Mouse (Mus musculus) testis, adult 2 months (tissue): ENCODE results near the gene Maml3. TPM values are rescaled to one million over a fixed set of nuclear protein-coding genes. Genes with fewer than 3 reads are reported as not detected.

Source experiments
- H3K27ac ChIP-seq: fragments of 200-500 bp; 2 replicates; pipeline ENCODE4 v1.5.1; 2012; ENCODE audit warnings: low read depth, low read length; ENCODE audit not compliant: control insufficient read depth, insufficient read depth
- H3K27me3 ChIP-seq: fragments of 200-500 bp; 2 replicates; pipeline ENCODE4 v1.6.1; 2012; ENCODE audit warnings: mild to moderate bottlenecking, low read length, moderate library complexity; ENCODE audit not compliant: control insufficient read depth, insufficient read depth
- H3K36me3 ChIP-seq: fragments of 200-500 bp; 2 replicates; pipeline ENCODE4 v1.6.1; 2012; ENCODE audit warnings: mild to moderate bottlenecking, low read length; ENCODE audit not compliant: control insufficient read depth, insufficient read depth
- H3K4me1 ChIP-seq: fragments of 200-500 bp; 2 replicates; pipeline ENCODE4 v1.6.1; 2012; ENCODE audit warnings: low read length; ENCODE audit not compliant: control insufficient read depth, insufficient read depth
- H3K4me3 ChIP-seq: fragments of 200-500 bp; 2 replicates; pipeline ENCODE4 v1.5.1; 2012; ENCODE audit warnings: low read depth, mild to moderate bottlenecking, low read length, moderate library complexity, mixed read lengths; ENCODE audit not compliant: control insufficient read depth
- CTCF ChIP-seq: fragments of 200-500 bp; IDR thresholded peaks from 2 replicates; pipeline ENCODE4 v1.5.1; 2012; ENCODE audit warnings: low read depth, mild to moderate bottlenecking, inconsistent platforms, low read length, moderate library complexity; ENCODE audit not compliant: control insufficient read depth, insufficient read depth, insufficient replicate concordance
- POLR2A ChIP-seq: fragments of 200-500 bp; IDR thresholded peaks from 2 replicates; pipeline ENCODE4 v1.6.1; 2012; ENCODE audit warnings: low read depth, mild to moderate bottlenecking, inconsistent platforms, low read length, moderate library complexity; ENCODE audit not compliant: control insufficient read depth
- polyA plus RNA-seq: library from polyadenylated mRNA; depleted of rRNA; stranded (reverse); fragments of >200 nt; gene quantifications from 2 replicates; pipeline ENCODE4 v1.2.3, GENCODE M21; 2012; rRNA removed

Gene Maml3
- polyA plus RNA-seq, 1 experiment, result 2.9 TPM

GRCm38 (mm10) chr3:51647356-51647755 lies 457.5 kb downstream of the Maml3 start:
- TF ChIP-seq CTCF, result no peak
- no peak for TF ChIP-seq POLR2A
- Histone ChIP-seq H3K36me3 (no peaks in the 10 kb centered on the region), H3K4me3 (no peak overlapping the region), H3K4me1 (no peaks in the 10 kb centered on the region), H3K27me3 (no peaks in the 10 kb centered on the region), H3K27ac (no peak overlapping the region)

- H3K4me1 ChIP-seq, result no peaks in the 10 kb centered on the region
- no peak overlapping the region for H3K4me3 ChIP-seq
- no peaks in the 10 kb centered on the region for H3K36me3 ChIP-seq
- TF ChIP-seq CTCF (no peak), POLR2A (no peak)
- no peaks in the 10 kb centered on the region for H3K27me3 ChIP-seq
- no peak overlapping the region for H3K27ac ChIP-seq
These were observed 458.6 kb downstream of the Maml3 start for GRCm38 (mm10) chr3:51646301-51646700.

GRCm38 (mm10) chr3:51645484-51645883 lies 459.4 kb downstream of the Maml3 start:
- no peak overlapping the region for H3K27ac ChIP-seq
- no peaks in the 10 kb centered on the region for H3K4me1 ChIP-seq
- no peak overlapping the region for H3K4me3 ChIP-seq
- no peaks in the 10 kb centered on the region for H3K27me3 ChIP-seq
- H3K36me3 ChIP-seq, result no peaks in the 10 kb centered on the region
- TF ChIP-seq POLR2A, result no peak
- no peak for TF ChIP-seq CTCF

GRCm38 (mm10) chr3:51638260-51638659 lies 466.6 kb downstream of the Maml3 start:
- no peak overlapping the region for H3K27ac ChIP-seq
- H3K27me3 ChIP-seq, result no peaks in the 10 kb centered on the region
- peaks cover 8% of the 10 kb centered on the region for H3K4me1 ChIP-seq
- no peaks in the 10 kb centered on the region for H3K36me3 ChIP-seq
- no peak for TF ChIP-seq CTCF
- TF ChIP-seq POLR2A, result no peak
- no peak overlapping the region for H3K4me3 ChIP-seq

- Histone ChIP-seq H3K27ac (no peak overlapping the region), H3K36me3 (no peaks in the 10 kb centered on the region), H3K27me3 (no peaks in the 10 kb centered on the region), H3K4me1 (peaks cover 8% of the 10 kb centered on the region), H3K4me3 (no peak overlapping the region)
- TF ChIP-seq CTCF, result no peak
- TF ChIP-seq POLR2A, result no peak
These were observed 467.6 kb downstream of the Maml3 start for GRCm38 (mm10) chr3:51637326-51637725.

GRCm38 (mm10) chr3:51636700-51637099 lies 468.2 kb downstream of the Maml3 start:
- Histone ChIP-seq H3K4me1 (peaks cover 8% of the 10 kb centered on the region), H3K27me3 (no peaks in the 10 kb centered on the region), H3K27ac (no peak overlapping the region), H3K36me3 (no peaks in the 10 kb centered on the region), H3K4me3 (peak overlapping the region; percentile 57)
- TF ChIP-seq CTCF (no peak), POLR2A (no peak)

DNA sequence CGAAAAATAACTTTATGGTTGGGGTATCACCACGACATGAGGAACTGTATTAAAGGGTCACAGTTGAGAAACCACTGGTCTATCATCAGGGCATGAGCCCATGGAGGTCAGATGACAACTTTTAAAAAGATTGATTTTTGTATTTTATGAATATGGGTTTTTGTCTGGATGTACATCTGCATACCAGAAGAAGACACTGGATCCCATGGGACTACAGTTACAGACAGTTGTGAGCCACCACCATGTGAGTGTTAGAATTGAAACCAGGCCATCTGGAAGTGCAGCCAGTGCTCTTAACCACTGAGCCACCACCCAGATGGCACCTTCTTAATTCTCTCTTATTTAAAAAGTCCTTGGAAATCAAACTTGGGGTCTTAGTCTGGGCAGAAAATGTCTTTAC lies 468.9 kb downstream of the Maml3 start:
- Histone ChIP-seq H3K36me3 (no peaks in the 10 kb centered on the region), H3K4me3 (no peak overlapping the region), H3K27me3 (no peaks in the 10 kb centered on the region), H3K27ac (no peak overlapping the region), H3K4me1 (peaks cover 8% of the 10 kb centered on the region)
- TF ChIP-seq CTCF (no peak), POLR2A (no peak)

Other genes starting within 250 kb of the Maml3 start
- 1.7 and 2.2 TPM in 2 replicates for gene Foxo1, start 163.3 kb upstream of the Maml3 start, polyA plus RNA-seq